Mouse (Mus musculus): ENCODE data around the gene Zscan21.

DNA sequence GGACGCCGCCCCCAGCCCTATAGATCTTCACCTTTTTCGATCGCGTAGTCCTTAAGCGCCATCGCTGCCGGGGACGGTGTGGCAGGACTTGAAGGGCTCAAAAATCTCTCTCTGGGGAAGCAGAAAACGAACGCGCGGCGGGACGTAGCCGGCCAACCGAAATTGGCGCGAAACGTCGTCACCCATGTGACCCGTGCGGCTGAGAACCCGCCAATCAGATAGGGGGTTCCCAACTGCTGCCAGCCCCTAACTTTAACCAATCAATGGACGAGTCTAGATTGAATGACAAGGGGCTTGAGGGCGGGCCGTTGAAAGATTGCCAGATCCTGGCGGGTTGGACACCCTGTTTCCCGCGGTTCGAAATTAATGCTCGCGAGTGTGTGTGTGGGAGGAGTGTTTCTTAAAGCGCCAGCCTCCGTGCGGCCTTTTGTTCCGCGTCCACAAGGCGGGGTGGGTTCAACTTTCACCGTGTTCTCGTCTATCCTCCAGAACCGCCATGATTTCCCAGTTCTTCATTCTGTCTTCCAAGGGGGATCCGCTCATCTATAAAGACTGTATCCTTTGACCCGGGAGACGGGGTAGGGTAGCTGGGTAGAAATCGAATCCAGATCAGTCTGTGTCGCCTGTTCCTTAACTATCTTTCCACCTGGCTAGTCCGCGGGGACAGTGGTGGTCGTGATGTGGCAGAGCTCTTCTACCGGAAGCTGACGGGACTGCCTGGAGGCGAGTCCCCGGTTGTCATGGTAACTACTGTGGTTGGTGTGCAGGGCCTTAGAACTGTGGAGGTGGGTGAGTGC, 55.2 kb downstream of the Zscan21 start, which contains the start of the genes Ap4m1 and Mcm7:
- TF ChIP-seq CTCF (IDR thresholded peaks at IDR 0.05; ENCODE audit: borderline replicate concordance, extremely low read depth, insufficient read depth, insufficient read length) = 0 out of 2 replicates have a peak, but pooled peaks have one; percentile 1
- peak; percentile 27; the same call in 1 of the 2 replicates for TF ChIP-seq POLR2A (IDR thresholded peaks at IDR 0.05; ENCODE audit: borderline replicate concordance, extremely low read depth, insufficient read depth, insufficient read length, poor library complexity, severe bottlenecking)
